Mouse (Mus musculus) liver, embryonic 14.5 days (tissue): ENCODE measurements around the gene Slc25a13. TPM values are rescaled to one million over a fixed set of nuclear protein-coding genes. Genes with fewer than 3 reads are reported as not detected.

Source experiments
- ATAC-seq: fragments of 200-750 bp; cut with Nextera tagmentation; 2 replicates; pipeline ENCODE4 v1.8.0; 2017; ENCODE audit warnings: moderate number of reproducible peaks, mild to moderate bottlenecking, moderate library complexity; ENCODE audit not compliant: insufficient read depth
- DNase-seq, 3 experiments: peaks; one replicate each; pipeline ENCODE4 v3.0.0-alpha.2; 2012 to 2013; ENCODE audit warnings: low read depth in 3 of 3, low spot score in 3 of 3
- H3K27ac ChIP-seq: fragments of 300-500 bp; sonication (generic); 2 replicates; pipeline ENCODE4 v1.5.1; 2014; ENCODE audit warnings: moderate library complexity, mild to moderate bottlenecking, control low read depth, inconsistent platforms
- H3K27me3 ChIP-seq: fragments of 300-500 bp; sonication (generic); 2 replicates; pipeline ENCODE4 v1.6.1; 2014; ENCODE audit warnings: mild to moderate bottlenecking, low read length, moderate library complexity; ENCODE audit not compliant: control insufficient read depth, insufficient read depth
- H3K36me3 ChIP-seq: fragments of 300-500 bp; sonication (generic); replicated peaks from 2 replicates; pipeline ENCODE4 v1.6.1; 2014; ENCODE audit warnings: low read depth; ENCODE audit not compliant: control insufficient read depth, insufficient read depth
- H3K4me1 ChIP-seq, 2 experiments: fragments of 200-500 bp in 1 of 2; fragments of 300-500 bp in 1 of 2; sonication (generic) in 1 of 2; replicated peaks; 2 replicates each; pipeline ENCODE4 v1.6.1; 2012 to 2014; ENCODE audit warnings: antibody characterized with exemption in 1 of 2, inconsistent platforms in 1 of 2, low read length in 1 of 2; ENCODE audit not compliant: control insufficient read depth in 2 of 2, insufficient read depth in 2 of 2
- H3K4me2 ChIP-seq: fragments of 300-500 bp; sonication (generic); 2 replicates; pipeline ENCODE4 v1.6.1; 2014; ENCODE audit warnings: low read depth, mild to moderate bottlenecking, control low read depth, moderate library complexity
- H3K4me3 ChIP-seq, 2 experiments: fragments of 200-500 bp in 1 of 2; fragments of 300-500 bp in 1 of 2; sonication (generic) in 1 of 2; 2 replicates each; pipeline ENCODE4 v1.5.1; 2012 to 2014; ENCODE audit warnings: low read depth in 2 of 2, low read length in 2 of 2, mild to moderate bottlenecking in 2 of 2, control low read depth in 1 of 2, inconsistent platforms in 1 of 2, moderate library complexity in 1 of 2; ENCODE audit not compliant: insufficient read depth in 1 of 2
- H3K9ac ChIP-seq: fragments of 300-500 bp; sonication (generic); replicated peaks from 2 replicates; pipeline ENCODE4 v1.6.1; 2014; ENCODE audit warnings: mild to moderate bottlenecking, control low read depth, moderate library complexity
- H3K9me3 ChIP-seq: fragments of 300-500 bp; sonication (generic); 2 replicates; pipeline ENCODE4 v1.6.1; 2016; ENCODE audit warnings: low read length, mixed read lengths; ENCODE audit not compliant: control insufficient read depth
- CTCF ChIP-seq: IDR thresholded peaks from 2 replicates; pipeline ENCODE4 v1.5.1; 2016; ENCODE audit warnings: antibody characterized with exemption, low read depth, control low read depth
- EP300 ChIP-seq: IDR thresholded peaks from 2 replicates; pipeline ENCODE4 v1.6.1; 2016; ENCODE audit warnings: antibody characterized with exemption, low read depth
- WGBS: fragments of 180-500 bp; shearing (Covaris S2); extraction: QIAGEN DNeasy Blood & Tissue Kit; methylation state at CpG from one replicate; pipeline ENCODE4 v1.1.7; 2014; ENCODE audit not compliant: insufficient replicate concordance; 5-methylcytosine and 5-hydroxymethylcytosine counted together
- polyA plus RNA-seq, 2 experiments: library from polyadenylated mRNA; depleted of rRNA in 1 of 2; stranded (reverse) in 1 of 2; unstranded in 1 of 2; fragments of >200 nt; fragmentation: Nextera tagmentation in 1 of 2; extraction: Ambion mirVana in 1 of 2; gene quantifications; 2 replicates each; pipeline versions ENCODE4 v1.2.1 to v1.2.3; 2012 to 2014

The Slc25a13 gene
- polyA plus RNA-seq, 2 experiments: 11.6 to 26.0 TPM

DNA sequence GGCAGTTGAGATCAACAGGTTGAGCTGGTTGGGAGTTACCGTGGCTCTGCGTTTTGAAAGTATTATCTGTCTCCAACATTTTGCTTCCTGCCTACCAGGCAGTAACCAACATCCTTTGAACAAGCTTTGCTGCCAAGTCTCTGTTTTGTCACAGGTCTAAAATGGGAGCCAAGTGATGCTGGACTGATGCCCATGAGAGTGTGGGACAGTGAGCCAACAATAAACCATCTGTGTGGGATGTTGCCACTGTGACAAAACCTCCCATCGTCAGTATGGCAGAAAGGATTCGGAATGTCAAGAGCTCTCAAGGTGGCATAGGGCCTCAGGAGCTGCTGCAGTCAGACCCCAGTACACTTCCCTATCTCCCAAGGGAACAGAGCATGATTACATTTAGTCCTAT, 128.8 kb downstream of the Slc25a13 start:
- Histone ChIP-seq H3K36me3 (no peaks in the 10 kb centered on the region), H3K9me3 (no peaks in the 10 kb centered on the region), H3K4me1 (no peaks in the 10 kb centered on the region), H3K4me3 (no peak overlapping the region), H3K4me2 (no peak overlapping the region), H3K27ac (no peak overlapping the region), H3K27me3 (no peaks in the 10 kb centered on the region), H3K9ac (no peak overlapping the region)
- TF ChIP-seq CTCF (no peak), EP300 (no peak)
- ATAC-seq (no peak), DNase-seq (no peak)
- WGBS: 63% methylated on average over 4 of the region's 4 CpGs

DNA sequence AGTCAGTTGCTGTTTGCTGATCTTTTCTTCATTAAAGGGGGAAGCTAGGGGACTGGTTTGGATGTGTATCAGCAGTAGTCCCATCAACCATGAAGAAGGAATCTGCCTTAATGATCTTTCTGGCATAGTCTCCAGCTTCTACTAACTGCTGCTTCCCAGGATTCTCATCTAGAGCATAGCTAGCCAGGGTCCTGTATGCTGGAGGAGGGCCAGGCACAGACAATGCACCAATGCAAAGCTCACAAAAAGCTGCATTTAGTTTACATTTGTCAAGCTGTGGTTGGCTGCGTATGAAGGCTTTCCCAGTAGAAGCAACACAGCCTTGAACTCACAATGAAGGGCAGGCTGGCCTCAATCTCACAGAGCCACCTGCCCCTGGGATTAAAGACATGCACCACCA, 136.5 kb downstream of the Slc25a13 start:
- H3K9me3 ChIP-seq: no peaks in the 10 kb centered on the region
- H3K4me2 ChIP-seq: no peak overlapping the region
- DNase-seq (no peak), ATAC-seq (no peak)
- H3K36me3 ChIP-seq: no peaks in the 10 kb centered on the region
- no peak overlapping the region for H3K9ac ChIP-seq
- no peak overlapping the region for H3K27ac ChIP-seq
- TF ChIP-seq EP300 (no peak), CTCF (no peak)
- no peaks in the 10 kb centered on the region for H3K4me1 ChIP-seq
- no peaks in the 10 kb centered on the region for H3K27me3 ChIP-seq
- H3K4me3 ChIP-seq: no peak overlapping the region
- WGBS: 86% methylated on average over 1 of the region's 1 CpGs

DNA sequence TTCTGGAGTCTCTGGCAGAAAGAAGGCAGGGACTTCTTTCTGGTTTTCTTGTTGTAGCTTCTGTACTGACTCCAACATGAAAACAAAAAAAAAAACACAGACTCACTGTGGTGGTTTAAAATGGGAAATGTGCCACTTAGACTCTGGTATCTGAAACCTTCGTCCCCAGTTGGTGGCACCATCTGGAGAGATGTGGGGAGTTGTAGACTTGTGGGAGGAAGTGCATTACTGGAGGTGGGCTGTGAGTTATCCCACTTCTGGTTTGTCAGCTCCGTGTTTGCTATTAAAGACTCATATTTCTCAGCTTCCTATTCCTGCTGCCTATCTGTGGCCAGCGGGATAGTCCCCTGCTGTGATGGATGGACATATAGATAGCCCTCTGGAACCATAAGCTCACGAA, 139.7 kb downstream of the Slc25a13 start:
- no peak overlapping the region for H3K4me2 ChIP-seq
- TF ChIP-seq CTCF: no peak
- no peaks in the 10 kb centered on the region for H3K27me3 ChIP-seq
- no peaks in the 10 kb centered on the region for H3K9me3 ChIP-seq
- H3K9ac ChIP-seq: no peak overlapping the region
- 45% methylated on average over 4 of the region's 4 CpGs for WGBS
- no peak overlapping the region for H3K4me3 ChIP-seq
- H3K4me1 ChIP-seq: no peaks in the 10 kb centered on the region
- ATAC-seq (no peak), DNase-seq (no peak)
- H3K36me3 ChIP-seq: no peaks in the 10 kb centered on the region
- H3K27ac ChIP-seq: no peak overlapping the region

DNA sequence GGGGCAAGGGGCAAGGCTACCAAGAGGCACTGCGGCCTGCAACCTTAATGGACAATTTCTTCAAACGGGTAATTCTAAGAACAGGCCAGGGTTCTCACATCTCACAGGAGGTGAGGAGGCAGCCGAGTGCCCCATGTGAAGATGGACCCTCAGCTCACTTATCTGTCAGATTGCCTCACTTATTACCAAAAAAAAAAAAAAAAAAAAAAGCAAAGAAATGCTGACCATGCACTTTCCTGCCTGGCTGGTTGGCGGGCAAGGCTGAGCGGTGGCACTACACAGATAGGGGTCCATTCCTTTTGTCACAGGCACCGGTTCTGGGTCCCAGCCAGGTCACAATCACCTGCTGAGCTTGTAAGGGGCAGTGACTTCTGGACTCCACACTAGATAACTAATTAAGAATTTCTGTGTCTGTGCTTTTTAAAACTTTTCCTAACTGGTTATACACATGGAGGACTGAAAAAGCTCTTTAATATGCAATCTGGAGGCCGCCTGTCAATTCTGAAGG, 141.0 kb downstream of the Slc25a13 start:
- H3K4me1 ChIP-seq: no peaks in the 10 kb centered on the region
- ATAC-seq (no peak), DNase-seq (no peak)
- no peak overlapping the region for H3K4me3 ChIP-seq
- TF ChIP-seq EP300 (no peak), CTCF (no peak)
- no peaks in the 10 kb centered on the region for H3K36me3 ChIP-seq
- 70% methylated on average over 7 of the region's 7 CpGs for WGBS
- no peaks in the 10 kb centered on the region for H3K27me3 ChIP-seq
- H3K9ac ChIP-seq: no peak overlapping the region
- no peak overlapping the region for H3K4me2 ChIP-seq
- no peaks in the 10 kb centered on the region for H3K9me3 ChIP-seq
- no peak overlapping the region for H3K27ac ChIP-seq

DNA sequence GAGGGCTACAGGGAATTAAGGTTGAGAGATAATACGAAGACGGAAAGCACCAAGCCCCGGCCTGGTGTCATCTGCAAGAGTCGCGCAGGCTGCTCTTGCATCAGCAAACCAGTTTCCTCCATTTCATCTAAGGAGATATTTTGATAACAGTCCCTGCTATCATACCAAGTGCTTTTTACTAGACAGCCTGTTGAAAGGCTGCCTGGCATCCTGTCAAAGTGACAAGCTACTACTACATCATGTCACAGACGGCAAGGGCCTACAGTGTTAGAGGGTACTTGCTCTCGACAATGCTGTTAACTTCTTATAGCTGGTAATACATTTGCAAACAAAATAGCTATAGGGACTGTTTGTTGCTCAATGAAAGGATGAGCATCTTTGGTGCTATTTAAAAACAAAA, 145.9 kb downstream of the Slc25a13 start:
- WGBS: 81% methylated on average over 7 of the region's 7 CpGs

More for the DNA sequence above, 145.9 kb downstream of the Slc25a13 start:
- H3K4me1 ChIP-seq: peaks cover 0 to 2% of the 10 kb centered on the region in 2 experiments; a peak in 1 of 4 replicates
- DNase-seq: no peak
- no peak overlapping the region for H3K9ac ChIP-seq
- ATAC-seq: no peak
- H3K36me3 ChIP-seq: no peaks in the 10 kb centered on the region
- no peak for TF ChIP-seq CTCF
- TF ChIP-seq EP300: no peak
- H3K4me2 ChIP-seq: no peak overlapping the region
- no peak overlapping the region for H3K27ac ChIP-seq
- H3K9me3 ChIP-seq: no peaks in the 10 kb centered on the region
- H3K27me3 ChIP-seq: no peaks in the 10 kb centered on the region
- no peak overlapping the region for H3K4me3 ChIP-seq
